Mouse (Mus musculus) CH12.LX (cell line): ENCODE data around the gene Pxt1. TPM values are rescaled to one million over a fixed set of nuclear protein-coding genes. Genes with fewer than 3 reads are reported as not detected.

ENCODE experiments used
- DNase-seq: peaks from one replicate; pipeline ENCODE4 v3.0.0-alpha.2; 2013; ENCODE audit errors: extremely low read depth
- H3K27ac ChIP-seq: 2 replicates; pipeline ENCODE4 v1.5.1; 2012; ENCODE audit warnings: low read depth, mild to moderate bottlenecking, control low read depth, moderate library complexity; ENCODE audit not compliant: insufficient read depth
- H3K27me3 ChIP-seq: replicated peaks from 2 replicates; pipeline ENCODE3; 2012; ENCODE audit warnings: inconsistent platforms
- H3K36me3 ChIP-seq, 2 experiments: replicated peaks in 1 of 2; 2 replicates each; pipeline versions ENCODE3 to v1.6.1; 2012; ENCODE audit warnings: inconsistent platforms in 1 of 2, low read length in 1 of 2, mild to moderate bottlenecking in 1 of 2, mixed read lengths in 1 of 2, moderate library complexity in 1 of 2; ENCODE audit not compliant: control insufficient read depth in 1 of 2, insufficient read depth in 1 of 2
- H3K4me1 ChIP-seq, 2 experiments: 2 replicates each; pipeline ENCODE4 v1.6.1; 2012; ENCODE audit warnings: inconsistent platforms in 1 of 2, moderate library complexity in 1 of 2; ENCODE audit not compliant: insufficient read depth in 2 of 2, control insufficient read depth in 1 of 2
- H3K4me2 ChIP-seq: 2 replicates; pipeline ENCODE4 v1.6.1; 2012; ENCODE audit warnings: low read depth, mild to moderate bottlenecking, control low read depth; ENCODE audit not compliant: poor library complexity, insufficient read depth, severe bottlenecking
- H3K4me3 ChIP-seq, 3 experiments: fragments of 150-350 bp in 1 of 3; sonication (generic) in 1 of 3; replicated peaks in 1 of 3; 2 replicates each; pipeline versions ENCODE3 to v1.5.1; 2011 to 2012; ENCODE audit warnings: low read depth in 2 of 3, low read length in 2 of 3, mild to moderate bottlenecking in 2 of 3, moderate library complexity in 2 of 3, control low read depth in 1 of 3, improper control_type of control experiment in 1 of 3, inconsistent platforms in 1 of 3, mixed read lengths in 1 of 3; ENCODE audit not compliant: poor library complexity in 1 of 3
- H3K79me2 ChIP-seq: replicated peaks from 2 replicates; pipeline ENCODE4 v1.6.1; 2012; ENCODE audit warnings: mild to moderate bottlenecking, moderate library complexity; ENCODE audit not compliant: control insufficient read depth, poor library complexity, insufficient read depth, severe bottlenecking; ENCODE audit errors: extremely low read depth
- H3K9ac ChIP-seq: 2 replicates; pipeline ENCODE4 v1.6.1; 2012; ENCODE audit warnings: low read depth, mild to moderate bottlenecking, control low read depth, moderate library complexity; ENCODE audit not compliant: insufficient read depth
- H3K9me3 ChIP-seq: replicated peaks from 2 replicates; pipeline ENCODE3; 2012; ENCODE audit warnings: low read length, inconsistent platforms, mixed read lengths
- BHLHE40 ChIP-seq: IDR thresholded peaks from 2 replicates; pipeline ENCODE4 v1.6.1; 2011; ENCODE audit warnings: mild to moderate bottlenecking, low read depth, low read length, improper control_type of control experiment
- CHD1 ChIP-seq: IDR thresholded peaks from 2 replicates; pipeline ENCODE4 v1.6.1; 2012; ENCODE audit warnings: low read depth, low read length, improper control_type of control experiment, inconsistent platforms
- CHD2 ChIP-seq: IDR thresholded peaks from 2 replicates; pipeline ENCODE4 v1.6.1; 2011; ENCODE audit warnings: low read length, improper control_type of control experiment
- EP300 ChIP-seq: IDR thresholded peaks from 2 replicates; pipeline ENCODE4 v1.6.1; 2011; ENCODE audit warnings: low read length, improper control_type of control experiment
- ETS1 ChIP-seq: conservative IDR thresholded peaks from 2 replicates; pipeline ENCODE4 v1.6.1; 2012; ENCODE audit warnings: low read depth, mild to moderate bottlenecking, inconsistent platforms, low read length, improper control_type of control experiment, moderate library complexity
- HCFC1 ChIP-seq: IDR thresholded peaks from 2 replicates; pipeline ENCODE4 v1.6.1; 2012; ENCODE audit warnings: low read depth, mild to moderate bottlenecking, inconsistent platforms, low read length, improper control_type of control experiment
- IRF4 ChIP-seq: IDR thresholded peaks from 2 replicates; pipeline ENCODE4 v1.6.1; 2014; ENCODE audit warnings: low read depth, mild to moderate bottlenecking, inconsistent platforms, low read length, improper control_type of control experiment
- MAZ ChIP-seq: IDR thresholded peaks from 2 replicates; pipeline ENCODE4 v1.6.1; 2012; ENCODE audit warnings: low read depth, mild to moderate bottlenecking, inconsistent platforms, low read length, improper control_type of control experiment, moderate library complexity
- MEF2A ChIP-seq: IDR thresholded peaks from 2 replicates; pipeline ENCODE4 v1.6.1; 2014; ENCODE audit warnings: low read depth, mild to moderate bottlenecking, inconsistent platforms, low read length, improper control_type of control experiment, borderline replicate concordance
- MXI1 ChIP-seq: IDR thresholded peaks from 2 replicates; pipeline ENCODE4 v1.6.1; 2011; ENCODE audit warnings: mild to moderate bottlenecking, low read depth, low read length, improper control_type of control experiment
- PAX5 ChIP-seq: IDR thresholded peaks from 2 replicates; pipeline ENCODE4 v1.6.1; 2012; ENCODE audit warnings: low read length, inconsistent platforms, mixed read lengths
- POLR2A ChIP-seq: IDR thresholded peaks from 2 replicates; pipeline ENCODE4 v1.6.1; 2011; ENCODE audit warnings: low read depth, mild to moderate bottlenecking, improper control_type of control experiment, low read length
- POLR2AphosphoS2 ChIP-seq: IDR thresholded peaks from 2 replicates; pipeline ENCODE4 v1.6.1; 2011; ENCODE audit warnings: low read depth, low read length, improper control_type of control experiment
- RAD21 ChIP-seq: IDR thresholded peaks from 2 replicates; pipeline ENCODE4 v1.6.1; 2011; ENCODE audit warnings: low read depth, mild to moderate bottlenecking, low read length, improper control_type of control experiment, moderate library complexity
- RCOR1 ChIP-seq: conservative IDR thresholded peaks from 2 replicates; pipeline ENCODE4 v1.6.1; 2012; ENCODE audit warnings: low read depth, mild to moderate bottlenecking, inconsistent platforms, low read length, improper control_type of control experiment
- SIN3A ChIP-seq: IDR thresholded peaks from 2 replicates; pipeline ENCODE4 v1.6.1; 2012; ENCODE audit warnings: low read length, improper control_type of control experiment, inconsistent platforms
- SMC3 ChIP-seq: IDR thresholded peaks from 2 replicates; pipeline ENCODE4 v1.6.1; 2011; ENCODE audit warnings: low read depth, low read length, improper control_type of control experiment
- TBP ChIP-seq: conservative IDR thresholded peaks from 2 replicates; pipeline ENCODE4 v1.6.1; 2011; ENCODE audit warnings: low read depth, low read length, improper control_type of control experiment
- TCF12 ChIP-seq: IDR thresholded peaks from 2 replicates; pipeline ENCODE4 v1.6.1; 2014; ENCODE audit warnings: low read depth, mild to moderate bottlenecking, inconsistent platforms, low read length, improper control_type of control experiment
- USF1 ChIP-seq: IDR thresholded peaks from 2 replicates; pipeline ENCODE4 v1.6.1; 2014; ENCODE audit warnings: low read depth, mild to moderate bottlenecking, inconsistent platforms, low read length, improper control_type of control experiment
- USF2 ChIP-seq: conservative IDR thresholded peaks from 2 replicates; pipeline ENCODE4 v1.6.1; 2011; ENCODE audit warnings: low read depth, low read length, improper control_type of control experiment
- ZC3H11A ChIP-seq: IDR thresholded peaks from 2 replicates; pipeline ENCODE4 v1.6.1; 2012; ENCODE audit warnings: low read depth, mild to moderate bottlenecking, inconsistent platforms, low read length, improper control_type of control experiment
- ZMIZ1 ChIP-seq: IDR thresholded peaks from 2 replicates; pipeline ENCODE4 v1.6.1; 2012; ENCODE audit warnings: low read depth, mild to moderate bottlenecking, inconsistent platforms, low read length, improper control_type of control experiment
- ZNF384 ChIP-seq: IDR thresholded peaks from 2 replicates; pipeline ENCODE4 v1.6.1; 2012; ENCODE audit warnings: low read depth, low read length, improper control_type of control experiment, inconsistent platforms
- dilution Hi-C: fragments of 300-500 bp; cut with MboI; formaldehyde crosslinking; loops from 2 replicates; pipeline ENCODE4 v1.14.3; 2020; ENCODE audit warnings: low sequenced_read_pairs; ENCODE audit not compliant: extremely low pct_unique_long_range_greater_than_20kb, extremely low pct_ligation_motif_present
- in situ Hi-C: fragments of 300-500 bp; cut with MboI; formaldehyde crosslinking; loops from 3 replicates; pipeline ENCODE4 v1.14.3; 2019; ENCODE audit warnings: low sequenced_read_pairs, low pct_ligation_motif_present, low pct_unique_long_range_greater_than_20kb, mixed read lengths
- polyA plus RNA-seq: library from polyadenylated mRNA; unstranded; fragments of >175 nt; gene quantifications from 2 replicates; pipeline ENCODE4 v1.2.1, GENCODE M21; 2012; ENCODE audit warnings: low read depth; ENCODE audit not compliant: insufficient read length
- total RNA-seq, 2 experiments: library from RNA; depleted of rRNA; stranded (reverse); fragments of 300-350 nt in 1 of 2; fragments of >200 nt in 1 of 2; gene quantifications; 2 replicates each; pipeline ENCODE4 v1.2.3; 2012 to 2014

Gene Pxt1
- total and polyA plus RNA-seq, 3 experiments, result not detected

GRCm38 (mm10) chr17:28929369-28929768, 14.3 kb downstream of the Pxt1 start:
- Histone ChIP-seq H3K9ac (no peak overlapping the region), H3K4me1 (peaks cover 16 to 31% of the 10 kb centered on the region in 2 experiments), H3K79me2 (no peaks in the 10 kb centered on the region), H3K4me3 (no peak overlapping the region), H3K36me3 (no peaks in the 10 kb centered on the region), H3K27ac (no peak overlapping the region), H3K27me3 (no peaks in the 10 kb centered on the region), H3K4me2 (no peak overlapping the region), H3K9me3 (no peaks in the 10 kb centered on the region)
- no peak for DNase-seq
- in situ Hi-C loops (no loop called here), dilution Hi-C loops (no loop called here)
- TF ChIP-seq RAD21 (no peak), HCFC1 (no peak), MXI1 (no peak), POLR2AphosphoS2 (no peak), EP300 (no peak), POLR2A (no peak), ETS1 (no peak), SMC3 (no peak), ZNF384 (no peak), USF2 (no peak), IRF4 (no peak), ZMIZ1 (no peak)

- H3K4me2 ChIP-seq, result no peak overlapping the region
- H3K9me3 ChIP-seq, result no peaks in the 10 kb centered on the region
- H3K4me3 ChIP-seq, result no peak overlapping the region
- in situ Hi-C loops, result no loop called here
- H3K4me1 ChIP-seq, result peaks cover 16 to 32% of the 10 kb centered on the region in 2 experiments
- dilution Hi-C loops, result no loop called here
- H3K27ac ChIP-seq, result no peak overlapping the region
- no peaks in the 10 kb centered on the region for H3K36me3 ChIP-seq
- TF ChIP-seq RAD21, result no peak
- TF ChIP-seq CHD2, result no peak
- TF ChIP-seq MAZ, result no peak
- no peak for TF ChIP-seq CHD1
- no peak for TF ChIP-seq HCFC1
- no peak for TF ChIP-seq ETS1
- TF ChIP-seq RCOR1, result no peak
- no peak for TF ChIP-seq ZC3H11A
- TF ChIP-seq PAX5, result no peak
- TF ChIP-seq MEF2A, result no peak
- no peak for TF ChIP-seq USF1
- no peak for TF ChIP-seq BHLHE40
- TF ChIP-seq TBP, result no peak
- TF ChIP-seq TCF12, result no peak
- no peak for TF ChIP-seq SIN3A
- no peaks in the 10 kb centered on the region for H3K79me2 ChIP-seq
- DNase-seq, result no peak
- no peaks in the 10 kb centered on the region for H3K27me3 ChIP-seq
- H3K9ac ChIP-seq, result no peak overlapping the region
Observed at GRCm38 (mm10) chr17:28928004-28928403, 15.6 kb downstream of the Pxt1 start.
